Mouse (Mus musculus): ENCODE results near the gene Rnf145. TPM values are rescaled to one million over a fixed set of nuclear protein-coding genes. Genes with fewer than 3 reads are reported as not detected.

The Rnf145 gene
- polyA plus RNA-seq, 1 experiment from 2014 or later = 143 TPM

GRCm38 (mm10) chr11:44494643-44495323 is 24.0 kb upstream of the Rnf145 start:
- H3K9ac ChIP-seq = no peak overlapping the region
- H3K27ac ChIP-seq = no peak overlapping the region
- no peaks in the 10 kb centered on the region for H3K27me3 ChIP-seq (replicated peaks)
- ATAC-seq (ENCODE audit: low FRiP score, low read depth) = no peak
- H3K4me2 ChIP-seq (replicated peaks) = no peak overlapping the region
- H3K9me3 ChIP-seq = no peaks in the 10 kb centered on the region
- no peak overlapping the region for H3K4me3 ChIP-seq
- no peaks in the 10 kb centered on the region for H3K4me1 ChIP-seq
- 82% methylated on average over 5 of the region's 5 CpGs for WGBS
- no peaks in the 10 kb centered on the region for H3K36me3 ChIP-seq

GRCm38 (mm10) chr11:44496217-44496616 is 22.5 kb upstream of the Rnf145 start:
- H3K27ac ChIP-seq = no peak overlapping the region
- H3K4me2 ChIP-seq (replicated peaks) = no peak overlapping the region
- no peaks in the 10 kb centered on the region for H3K4me1 ChIP-seq
- no peak for ATAC-seq (ENCODE audit: low FRiP score, low read depth)
- no peaks in the 10 kb centered on the region for H3K9me3 ChIP-seq
- 64% methylated on average over 3 of the region's 3 CpGs for WGBS
- H3K36me3 ChIP-seq = no peaks in the 10 kb centered on the region
- no peaks in the 10 kb centered on the region for H3K27me3 ChIP-seq (replicated peaks)
- H3K4me3 ChIP-seq = no peak overlapping the region
- no peak overlapping the region for H3K9ac ChIP-seq

- Histone ChIP-seq H3K4me2 (replicated peaks) (no peak overlapping the region), H3K27me3 (replicated peaks) (no peaks in the 10 kb centered on the region), H3K27ac (no peak overlapping the region), H3K36me3 (no peaks in the 10 kb centered on the region), H3K4me1 (no peaks in the 10 kb centered on the region), H3K4me3 (no peak overlapping the region), H3K9me3 (no peaks in the 10 kb centered on the region), H3K9ac (no peak overlapping the region)
- no peak for ATAC-seq (ENCODE audit: low FRiP score, low read depth)
- 72% methylated on average over 13 of the region's 13 CpGs for WGBS
These were observed 20.1 kb upstream of the Rnf145 start for GRCm38 (mm10) chr11:44498412-44499272.

GRCm38 (mm10) chr11:44500966-44501365 is 17.8 kb upstream of the Rnf145 start:
- H3K4me1 ChIP-seq = no peaks in the 10 kb centered on the region
- H3K27ac ChIP-seq = no peak overlapping the region
- no peak overlapping the region for H3K9ac ChIP-seq
- no peak overlapping the region for H3K4me2 ChIP-seq (replicated peaks)
- ATAC-seq (ENCODE audit: low FRiP score, low read depth) = no peak
- H3K27me3 ChIP-seq (replicated peaks) = no peaks in the 10 kb centered on the region
- 87% methylated on average over 7 of the region's 7 CpGs for WGBS
- no peaks in the 10 kb centered on the region for H3K9me3 ChIP-seq
- no peaks in the 10 kb centered on the region for H3K36me3 ChIP-seq
- H3K4me3 ChIP-seq = no peak overlapping the region

DNA sequence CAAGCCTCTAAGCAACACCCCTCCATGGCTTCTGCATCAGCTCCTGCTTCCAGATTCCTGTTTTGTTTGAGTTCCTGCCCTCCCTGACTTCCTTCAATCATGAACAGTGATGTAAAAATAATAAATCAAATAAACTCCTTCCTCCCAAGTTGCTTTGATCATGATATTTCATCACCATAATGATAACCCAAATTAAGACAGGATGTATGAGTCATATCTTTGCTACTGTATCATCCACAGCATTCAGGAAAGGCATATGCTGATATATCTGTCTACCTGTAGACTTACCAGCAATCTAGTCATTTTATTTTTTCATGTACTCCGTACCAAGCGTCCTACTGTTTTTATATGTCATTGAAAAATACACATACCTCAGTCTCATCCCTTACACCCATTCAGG is 17.3 kb upstream of the Rnf145 start:
- Histone ChIP-seq H3K4me1 (no peaks in the 10 kb centered on the region), H3K4me2 (replicated peaks) (no peak overlapping the region), H3K27ac (no peak overlapping the region), H3K9me3 (no peaks in the 10 kb centered on the region), H3K27me3 (replicated peaks) (no peaks in the 10 kb centered on the region), H3K36me3 (no peaks in the 10 kb centered on the region), H3K4me3 (no peak overlapping the region), H3K9ac (no peak overlapping the region)
- ATAC-seq (ENCODE audit: low FRiP score, low read depth) = no peak
- WGBS = 91% methylated on average over 2 of the region's 2 CpGs

DNA sequence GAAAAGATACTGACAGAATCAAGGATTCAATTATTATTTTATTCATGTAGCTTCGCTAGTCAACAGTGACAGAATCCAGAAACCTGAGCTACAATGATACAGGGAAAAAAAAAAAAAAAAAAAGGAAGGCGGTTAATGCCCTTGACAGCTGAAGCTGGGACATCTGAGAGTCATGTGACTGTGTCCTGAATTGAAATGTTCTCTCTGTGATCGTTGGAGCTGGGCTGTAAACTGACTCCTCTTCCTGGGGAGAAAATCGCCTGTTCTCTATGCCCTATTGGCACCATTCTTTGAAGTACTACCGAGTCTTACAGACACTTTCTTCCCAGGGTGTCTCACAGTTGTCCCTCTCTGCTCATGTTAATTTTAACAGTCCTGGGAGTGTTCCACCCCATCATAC is 15.8 kb upstream of the Rnf145 start:
- no peak for ATAC-seq (ENCODE audit: low FRiP score, low read depth)
- Histone ChIP-seq H3K9me3 (no peaks in the 10 kb centered on the region), H3K36me3 (no peaks in the 10 kb centered on the region), H3K27ac (no peak overlapping the region), H3K4me2 (replicated peaks) (no peak overlapping the region), H3K9ac (no peak overlapping the region), H3K27me3 (replicated peaks) (no peaks in the 10 kb centered on the region), H3K4me1 (no peaks in the 10 kb centered on the region), H3K4me3 (no peak overlapping the region)
- WGBS = 37% methylated on average over 5 of the region's 5 CpGs

- 88% methylated on average over 7 of the region's 7 CpGs for WGBS
- Histone ChIP-seq H3K27me3 (replicated peaks) (no peaks in the 10 kb centered on the region), H3K27ac (no peak overlapping the region), H3K4me2 (replicated peaks) (no peak overlapping the region), H3K9ac (no peak overlapping the region), H3K9me3 (no peaks in the 10 kb centered on the region), H3K36me3 (no peaks in the 10 kb centered on the region), H3K4me1 (no peaks in the 10 kb centered on the region), H3K4me3 (no peak overlapping the region)
- no peak for ATAC-seq (ENCODE audit: low FRiP score, low read depth)
These were observed 14.6 kb upstream of the Rnf145 start for GRCm38 (mm10) chr11:44504146-44504545.

DNA sequence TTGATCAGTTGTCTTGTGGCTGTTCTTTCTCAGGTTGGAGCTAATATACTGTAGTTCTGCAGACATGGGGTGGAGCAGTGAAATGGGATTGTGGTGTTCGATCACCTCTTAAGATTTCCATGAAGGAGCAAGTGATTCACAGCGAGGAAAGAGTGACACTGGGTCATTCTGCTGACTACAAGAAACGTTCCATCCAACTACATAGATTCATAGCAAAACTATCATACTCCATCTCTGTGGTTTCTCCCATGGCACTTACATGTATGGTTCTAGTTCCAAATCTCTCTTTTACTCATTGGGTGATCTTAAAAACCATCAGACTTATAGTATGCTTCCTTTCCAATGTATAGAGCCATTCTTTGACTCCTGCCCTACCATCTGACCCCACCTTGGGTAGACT is 14.0 kb upstream of the Rnf145 start:
- H3K36me3 ChIP-seq = no peaks in the 10 kb centered on the region
- H3K4me1 ChIP-seq = no peaks in the 10 kb centered on the region
- H3K9ac ChIP-seq = no peak overlapping the region
- no peak overlapping the region for H3K4me2 ChIP-seq (replicated peaks)
- H3K9me3 ChIP-seq = no peaks in the 10 kb centered on the region
- no peak for ATAC-seq (ENCODE audit: low FRiP score, low read depth)
- 88% methylated on average over 3 of the region's 3 CpGs for WGBS
- H3K4me3 ChIP-seq = no peak overlapping the region
- H3K27me3 ChIP-seq (replicated peaks) = no peaks in the 10 kb centered on the region
- H3K27ac ChIP-seq = no peak overlapping the region

GRCm38 (mm10) chr11:44508876-44509275 is 9.9 kb upstream of the Rnf145 start:
- no peaks in the 10 kb centered on the region for H3K4me1 ChIP-seq
- H3K4me2 ChIP-seq (replicated peaks) = no peak overlapping the region
- H3K9me3 ChIP-seq = no peaks in the 10 kb centered on the region
- H3K27me3 ChIP-seq (replicated peaks) = no peaks in the 10 kb centered on the region
- H3K36me3 ChIP-seq = no peaks in the 10 kb centered on the region
- H3K4me3 ChIP-seq = no peak overlapping the region
- ATAC-seq (ENCODE audit: low FRiP score, low read depth) = no peak
- no peak overlapping the region for H3K27ac ChIP-seq
- 78% methylated on average over 4 of the region's 4 CpGs for WGBS
- no peak overlapping the region for H3K9ac ChIP-seq

DNA sequence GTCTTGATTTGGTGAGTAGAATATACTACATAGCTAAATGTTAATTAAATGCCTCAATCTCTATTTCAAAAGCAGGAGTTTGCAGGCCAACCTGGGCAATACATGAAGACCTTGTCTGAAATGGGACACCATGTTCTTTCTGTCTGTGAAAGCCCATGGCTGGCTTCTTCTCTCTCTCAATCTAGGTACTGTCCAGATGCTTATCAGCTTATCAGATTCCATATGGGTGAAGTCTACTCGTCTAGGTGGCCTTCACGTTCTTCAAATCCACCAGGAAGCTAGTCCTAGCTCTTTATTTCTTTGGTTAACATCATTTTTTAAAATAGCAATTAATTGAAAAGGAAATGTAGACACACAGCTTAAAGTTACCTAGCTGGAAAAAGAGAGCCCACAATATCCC is 8.9 kb upstream of the Rnf145 start:
- no peak overlapping the region for H3K4me3 ChIP-seq
- H3K27ac ChIP-seq = no peak overlapping the region
- WGBS = 92% methylated on average over 2 of the region's 2 CpGs
- H3K4me2 ChIP-seq (replicated peaks) = no peak overlapping the region
- no peaks in the 10 kb centered on the region for H3K27me3 ChIP-seq (replicated peaks)
- no peak overlapping the region for H3K9ac ChIP-seq
- no peaks in the 10 kb centered on the region for H3K4me1 ChIP-seq
- no peak for ATAC-seq (ENCODE audit: low FRiP score, low read depth)
- no peaks in the 10 kb centered on the region for H3K36me3 ChIP-seq
- H3K9me3 ChIP-seq = no peaks in the 10 kb centered on the region

DNA sequence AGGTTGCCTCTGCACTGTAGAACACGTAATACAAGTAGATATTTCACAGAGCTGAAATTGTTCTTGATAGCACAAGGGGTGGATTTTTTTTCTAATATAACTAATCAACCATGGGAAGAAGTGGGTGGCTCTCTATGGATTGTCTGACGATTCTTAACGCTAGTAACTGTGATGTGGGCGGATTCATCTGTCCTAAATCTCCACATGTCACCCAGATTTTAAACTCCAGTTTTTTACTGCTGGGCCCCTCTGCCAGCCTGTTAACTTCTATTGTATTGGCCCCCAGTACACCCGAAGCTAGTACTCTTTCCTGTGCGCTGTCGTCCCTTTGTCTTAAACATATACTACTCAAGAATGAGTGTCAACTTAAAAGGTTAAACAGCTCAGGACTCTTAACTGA is 8.4 kb upstream of the Rnf145 start:
- no peaks in the 10 kb centered on the region for H3K36me3 ChIP-seq
- no peaks in the 10 kb centered on the region for H3K27me3 ChIP-seq (replicated peaks)
- no peak overlapping the region for H3K9ac ChIP-seq
- no peak overlapping the region for H3K27ac ChIP-seq
- H3K4me3 ChIP-seq = no peak overlapping the region
- no peaks in the 10 kb centered on the region for H3K9me3 ChIP-seq
- H3K4me1 ChIP-seq = no peaks in the 10 kb centered on the region
- no peak overlapping the region for H3K4me2 ChIP-seq (replicated peaks)
- ATAC-seq (ENCODE audit: low FRiP score, low read depth) = no peak
- 79% methylated on average over 7 of the region's 7 CpGs for WGBS

DNA sequence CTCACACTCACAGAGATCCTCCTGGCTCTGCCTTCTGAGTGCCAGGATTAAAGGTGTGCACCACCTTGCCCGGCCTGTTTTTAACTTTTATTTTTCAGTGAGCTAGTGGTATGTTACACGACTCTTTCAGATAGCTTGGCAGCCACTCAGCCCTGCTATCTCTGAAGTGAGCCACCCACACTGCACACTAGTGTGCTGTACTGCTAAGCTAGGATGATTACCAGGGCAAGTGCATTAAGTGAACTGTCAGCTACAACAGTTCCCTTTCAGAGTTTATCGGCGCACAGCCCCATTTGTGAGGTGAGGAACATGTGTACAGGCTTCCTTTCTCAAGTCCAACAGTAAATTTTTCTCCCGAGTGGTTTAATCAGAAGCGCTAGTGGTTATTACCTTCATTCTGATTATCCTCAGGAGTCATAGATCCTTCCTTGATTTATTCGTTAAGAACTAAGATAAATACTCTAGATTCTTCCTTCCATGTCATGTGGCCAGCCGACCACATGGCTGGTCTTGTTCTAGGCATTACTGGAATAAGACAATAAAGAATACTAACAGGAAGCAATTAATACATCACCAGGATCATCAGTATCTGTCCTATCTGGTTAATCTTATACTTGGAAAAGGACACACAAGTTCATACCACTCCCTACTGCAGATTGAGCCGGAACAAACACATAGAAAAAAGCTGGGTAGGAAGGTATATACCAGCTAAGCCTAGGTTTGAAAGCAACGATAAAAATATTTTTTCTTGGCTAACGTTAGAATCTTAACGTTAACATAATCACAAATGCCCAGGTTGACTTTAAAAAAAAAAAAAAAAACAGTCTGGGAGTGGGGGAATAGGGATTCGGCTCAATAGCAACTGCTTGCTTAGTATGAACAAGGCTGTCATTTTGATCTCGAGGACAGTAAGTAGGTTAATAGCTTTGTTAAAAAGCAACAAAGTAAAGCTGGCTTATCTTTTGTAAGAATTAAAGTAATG is 6.4 kb upstream of the Rnf145 start:
- no peak overlapping the region for H3K4me3 ChIP-seq
- H3K27me3 ChIP-seq (replicated peaks) = no peaks in the 10 kb centered on the region
- H3K27ac ChIP-seq = no peak overlapping the region
- no peaks in the 10 kb centered on the region for H3K4me1 ChIP-seq
- no peak overlapping the region for H3K4me2 ChIP-seq (replicated peaks)
- no peaks in the 10 kb centered on the region for H3K36me3 ChIP-seq
- H3K9ac ChIP-seq = no peak overlapping the region
- WGBS = 86% methylated on average over 14 of the region's 14 CpGs
- no peaks in the 10 kb centered on the region for H3K9me3 ChIP-seq
- ATAC-seq (ENCODE audit: low FRiP score, low read depth) = no peak
